Mouse (Mus musculus) thymus, adult 2 months (tissue): ENCODE data around the gene Fgfr2. TPM values are rescaled to one million over a fixed set of nuclear protein-coding genes. Genes with fewer than 3 reads are reported as not detected.

ENCODE experiments used
- DNase-seq: peaks from one replicate; pipeline ENCODE4 v3.0.0; 2021
- H3K27ac ChIP-seq: fragments of 200-500 bp; 2 replicates; pipeline ENCODE4 v1.5.1; 2012; ENCODE audit warnings: low read length, control low read depth; ENCODE audit not compliant: control insufficient read depth, insufficient read depth
- H3K27me3 ChIP-seq: fragments of 200-500 bp; 2 replicates; pipeline ENCODE4 v1.6.1; 2012; ENCODE audit warnings: mild to moderate bottlenecking, low read length, moderate library complexity, mixed read lengths; ENCODE audit not compliant: control insufficient read depth, insufficient read depth
- H3K36me3 ChIP-seq: fragments of 200-500 bp; 2 replicates; pipeline ENCODE4 v1.6.1; 2012; ENCODE audit warnings: mild to moderate bottlenecking, low read length, moderate library complexity; ENCODE audit not compliant: control insufficient read depth, insufficient read depth
- H3K4me1 ChIP-seq: fragments of 200-500 bp; replicated peaks from 2 replicates; pipeline ENCODE4 v1.6.1; 2012; ENCODE audit warnings: low read length; ENCODE audit not compliant: control insufficient read depth, insufficient read depth
- H3K4me3 ChIP-seq: fragments of 200-500 bp; 2 replicates; pipeline ENCODE4 v1.5.1; 2012; ENCODE audit warnings: mild to moderate bottlenecking, low read length, control low read depth, moderate library complexity; ENCODE audit not compliant: control insufficient read depth, insufficient read depth
- CTCF ChIP-seq: fragments of 200-500 bp; IDR thresholded peaks from 2 replicates; pipeline ENCODE4 v1.5.1; 2012; ENCODE audit warnings: mild to moderate bottlenecking, control low read depth, low read length, moderate library complexity, borderline replicate concordance; ENCODE audit not compliant: control insufficient read depth, poor library complexity, insufficient read depth; ENCODE audit errors: extremely low read depth
- POLR2A ChIP-seq: fragments of 200-500 bp; IDR thresholded peaks from 2 replicates; pipeline ENCODE4 v1.6.1; 2012; ENCODE audit warnings: mild to moderate bottlenecking, low read length, control low read depth, moderate library complexity; ENCODE audit not compliant: control insufficient read depth, poor library complexity, insufficient read depth; ENCODE audit errors: extremely low read depth
- WGBS: fragments of 180-500 bp; shearing (Covaris S2); methylation state at CpG from one replicate; pipeline ENCODE4 v1.1.7; 2018; 5-methylcytosine and 5-hydroxymethylcytosine counted together
- polyA plus RNA-seq: library from polyadenylated mRNA; depleted of rRNA; stranded (reverse); fragments of >200 nt; gene quantifications from 2 replicates; pipeline ENCODE4 v1.2.3, GENCODE M21; 2012

Gene Fgfr2
- polyA plus RNA-seq, 1 experiment: 12.1 TPM

DNA sequence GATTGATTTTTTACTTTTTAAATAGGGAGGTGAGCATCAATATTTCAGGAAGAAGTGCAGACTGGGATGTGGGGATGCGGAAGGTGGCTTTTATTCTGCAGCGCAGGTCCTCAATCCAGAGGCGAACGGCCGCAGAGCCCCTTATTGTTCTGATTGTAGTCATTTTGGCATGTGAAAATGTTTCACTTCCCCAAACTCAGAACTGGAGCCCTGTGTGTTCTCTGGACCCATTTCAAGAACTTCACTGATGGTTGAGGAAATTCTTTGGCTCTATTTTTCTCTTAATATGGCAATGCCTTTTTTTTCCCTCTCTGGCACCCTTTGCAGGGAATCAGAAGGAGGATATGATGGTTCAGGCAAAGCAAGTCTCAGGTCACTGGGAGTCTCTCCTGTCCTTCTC, 2154.1 kb downstream of the Fgfr2 start:
- H3K27ac ChIP-seq: no peak overlapping the region
- TF ChIP-seq CTCF: no peak
- no peak for TF ChIP-seq POLR2A
- no peaks in the 10 kb centered on the region for H3K27me3 ChIP-seq
- H3K36me3 ChIP-seq: no peaks in the 10 kb centered on the region
- no peak overlapping the region for H3K4me3 ChIP-seq
- no peak for DNase-seq
- no peaks in the 10 kb centered on the region for H3K4me1 ChIP-seq
- WGBS: 65% methylated on average over 5 of the region's 5 CpGs

DNA sequence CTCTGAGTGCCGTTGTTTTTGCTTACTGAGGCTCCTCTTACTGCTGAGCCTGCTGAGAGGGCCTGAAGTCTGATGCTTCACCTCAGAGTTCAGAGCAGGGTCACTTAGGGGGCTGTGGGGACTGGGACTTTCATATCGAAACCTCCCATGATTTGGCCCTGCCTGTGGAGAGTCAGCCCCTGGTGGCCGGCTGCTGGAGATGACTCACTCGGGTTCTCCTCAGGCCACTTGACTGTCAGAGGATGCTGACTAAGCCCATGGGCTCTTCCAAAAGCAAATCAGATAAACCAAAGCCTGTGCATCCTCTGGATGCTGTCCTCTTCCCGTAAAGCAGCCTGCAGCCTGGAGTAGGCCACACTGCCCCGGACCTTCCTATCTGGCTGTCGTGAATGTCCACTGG, 2154.6 kb downstream of the Fgfr2 start:
- H3K27ac ChIP-seq: no peak overlapping the region
- TF ChIP-seq POLR2A (no peak), CTCF (no peak)
- DNase-seq: no peak
- no peaks in the 10 kb centered on the region for H3K36me3 ChIP-seq
- H3K27me3 ChIP-seq: no peaks in the 10 kb centered on the region
- H3K4me3 ChIP-seq: no peak overlapping the region
- no peaks in the 10 kb centered on the region for H3K4me1 ChIP-seq
- 84% methylated on average over 7 of the region's 7 CpGs for WGBS

DNA sequence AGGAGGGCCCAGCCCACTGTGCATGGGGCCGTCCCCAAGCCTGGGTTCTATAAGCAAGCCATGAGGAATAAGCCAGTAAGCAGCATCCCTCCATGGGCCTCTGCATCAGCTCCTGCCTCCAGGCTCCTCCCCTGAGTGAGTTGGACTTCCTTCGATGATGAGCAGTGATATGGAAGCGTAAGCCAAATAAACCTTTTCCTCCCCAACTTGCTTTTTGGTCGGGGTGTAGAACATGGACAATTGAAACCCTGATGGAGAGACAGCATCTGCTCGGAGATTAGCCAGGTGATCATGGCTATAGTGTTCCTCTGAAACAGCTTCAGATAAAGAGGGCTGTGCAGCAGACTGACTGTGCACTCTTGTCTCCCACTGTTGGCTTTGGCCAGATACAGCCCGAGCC, 2155.2 kb downstream of the Fgfr2 start:
- Histone ChIP-seq H3K36me3 (no peaks in the 10 kb centered on the region), H3K27ac (no peak overlapping the region), H3K27me3 (no peaks in the 10 kb centered on the region), H3K4me1 (no peaks in the 10 kb centered on the region), H3K4me3 (no peak overlapping the region)
- WGBS: 91% methylated on average over 6 of the region's 6 CpGs
- DNase-seq: no peak
- TF ChIP-seq CTCF (no peak), POLR2A (no peak)

DNA sequence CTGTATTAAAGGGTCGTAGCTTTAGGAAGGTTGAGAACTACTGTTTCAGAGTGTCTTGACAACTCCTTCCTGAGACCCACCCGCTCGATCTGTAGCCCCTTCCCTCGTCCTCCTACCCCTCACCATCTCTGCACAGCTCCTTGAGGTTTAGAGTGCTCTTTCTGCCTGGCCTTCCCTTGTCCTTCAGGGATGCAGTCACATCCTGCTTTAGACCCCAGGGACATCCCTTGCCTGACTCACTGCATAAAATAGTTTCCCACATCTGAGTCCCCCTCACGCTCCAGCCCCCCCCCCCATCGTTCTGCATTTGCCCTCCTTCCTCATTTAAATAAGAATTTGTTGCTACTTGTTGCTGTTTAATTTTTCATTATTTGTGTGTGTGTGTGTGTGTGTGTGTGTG, 2156.3 kb downstream of the Fgfr2 start:
- Histone ChIP-seq H3K4me1 (no peaks in the 10 kb centered on the region), H3K36me3 (no peaks in the 10 kb centered on the region), H3K27ac (no peak overlapping the region), H3K4me3 (no peak overlapping the region), H3K27me3 (no peaks in the 10 kb centered on the region)
- no peak for TF ChIP-seq CTCF
- TF ChIP-seq POLR2A: no peak
- DNase-seq: no peak
- WGBS: 79% methylated on average over 6 of the region's 6 CpGs

DNA sequence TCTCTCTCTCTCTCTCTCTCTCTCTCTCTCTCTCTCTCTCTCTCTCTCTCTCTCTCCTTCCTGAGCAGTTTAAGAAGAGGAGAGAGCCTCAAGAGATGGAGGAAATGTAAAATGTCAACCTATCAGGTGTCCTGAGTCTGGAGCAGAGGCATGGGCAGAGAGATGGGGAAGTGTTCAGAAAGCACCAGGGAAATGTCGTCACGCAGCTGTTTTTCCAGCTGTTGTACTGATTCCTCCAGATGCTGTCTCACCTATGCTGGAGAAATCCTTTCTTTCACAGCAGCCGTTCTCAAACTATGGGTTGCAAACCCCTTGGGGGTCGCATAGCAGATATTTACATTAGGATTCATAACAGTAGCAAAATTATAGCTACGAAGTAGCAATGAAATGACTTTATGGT, 2156.7 kb downstream of the Fgfr2 start:
- 89% methylated on average over 5 of the region's 5 CpGs for WGBS
- no peak for TF ChIP-seq POLR2A
- no peak for TF ChIP-seq CTCF
- no peak overlapping the region for H3K27ac ChIP-seq

DNA sequence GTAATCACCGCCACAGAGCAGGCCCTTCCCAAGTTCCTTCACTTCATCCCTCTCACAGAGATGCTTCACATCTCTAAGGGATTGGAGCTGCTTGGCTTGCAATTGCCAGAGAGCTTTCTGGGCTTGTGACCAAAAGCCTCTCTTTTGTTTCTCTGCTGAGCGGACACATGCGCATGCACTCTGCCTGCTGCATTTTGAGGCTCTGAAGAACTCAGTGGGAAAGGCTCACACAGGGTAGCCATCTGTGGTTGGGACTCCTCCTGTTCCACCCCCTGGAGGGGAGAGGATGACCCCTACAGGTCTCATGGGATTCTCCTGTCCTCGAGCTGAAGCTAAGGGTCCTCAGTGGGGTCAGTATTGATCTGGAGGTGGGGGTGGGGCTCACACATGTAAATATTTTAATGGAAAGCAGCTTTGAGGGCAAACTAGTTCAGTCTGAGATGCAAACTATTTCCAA, 2157.2 kb downstream of the Fgfr2 start:
- H3K27ac ChIP-seq: no peak overlapping the region
- no peak overlapping the region for H3K4me3 ChIP-seq
- TF ChIP-seq POLR2A (no peak), CTCF (no peak)
- 93% methylated on average over 4 of the region's 4 CpGs for WGBS
- no peaks in the 10 kb centered on the region for H3K4me1 ChIP-seq
- no peaks in the 10 kb centered on the region for H3K36me3 ChIP-seq
- DNase-seq: no peak
- H3K27me3 ChIP-seq: no peaks in the 10 kb centered on the region

More for the DNA sequence above, 2156.7 kb downstream of the Fgfr2 start:
- H3K4me3 ChIP-seq: no peak overlapping the region
- H3K36me3 ChIP-seq: no peaks in the 10 kb centered on the region
- no peak for DNase-seq
- H3K4me1 ChIP-seq: no peaks in the 10 kb centered on the region
- no peaks in the 10 kb centered on the region for H3K27me3 ChIP-seq

DNA sequence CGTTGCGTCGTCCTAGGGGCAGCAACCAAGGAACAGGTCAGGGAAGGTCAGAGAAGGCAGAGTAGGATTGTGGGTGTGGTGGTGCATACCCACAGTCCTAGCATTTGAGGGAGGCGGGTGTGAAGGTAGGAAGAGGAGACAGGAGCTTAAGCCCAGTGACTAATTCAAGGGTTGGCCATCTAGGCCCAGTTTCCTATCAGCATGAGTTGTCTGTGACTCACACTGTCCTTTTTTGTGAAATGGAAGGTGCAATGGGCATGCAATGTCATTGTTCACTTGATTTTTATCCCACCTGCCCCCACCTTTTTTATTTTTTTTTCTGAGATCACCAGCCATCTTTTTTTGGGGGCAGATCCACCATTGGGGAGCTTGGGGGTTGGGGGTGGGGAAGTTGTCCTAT, 2157.8 kb downstream of the Fgfr2 start:
- Histone ChIP-seq H3K4me3 (no peak overlapping the region), H3K36me3 (no peaks in the 10 kb centered on the region), H3K27me3 (no peaks in the 10 kb centered on the region), H3K4me1 (no peaks in the 10 kb centered on the region), H3K27ac (no peak overlapping the region)
- WGBS: 95% methylated on average over 4 of the region's 4 CpGs
- no peak for DNase-seq
- TF ChIP-seq CTCF: no peak

DNA sequence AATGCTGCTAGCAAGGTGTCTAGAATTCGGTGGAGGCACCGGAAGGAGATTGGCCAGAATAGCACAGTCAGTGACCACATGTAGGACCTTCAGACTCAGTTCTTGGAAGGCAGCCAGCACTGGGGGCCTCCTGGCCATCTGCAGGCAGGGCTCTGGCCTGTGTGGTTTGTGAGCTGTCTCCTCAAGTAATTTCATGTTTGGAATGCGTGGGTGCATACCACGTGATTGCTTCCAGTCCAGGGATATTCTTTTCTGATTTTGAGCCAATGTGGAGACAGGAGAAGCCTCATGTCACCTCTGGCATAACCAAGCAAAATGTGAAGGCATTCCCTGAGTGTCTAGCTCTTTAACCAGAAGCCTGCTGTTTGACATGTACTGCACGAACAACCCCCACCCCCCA, 2158.5 kb downstream of the Fgfr2 start:
- DNase-seq: no peak
- Histone ChIP-seq H3K27ac (no peak overlapping the region), H3K4me3 (no peak overlapping the region), H3K36me3 (no peaks in the 10 kb centered on the region), H3K4me1 (no peaks in the 10 kb centered on the region), H3K27me3 (no peaks in the 10 kb centered on the region)
- TF ChIP-seq POLR2A: no peak
- TF ChIP-seq CTCF: no peak
- WGBS: 34% methylated on average over 5 of the region's 5 CpGs
